ENCODE assay signal across 8 mouse cellular contexts in genomic region chr2:94157592-94158519, GRCm38 (mm10). TPM values are rescaled to one million over a fixed set of nuclear protein-coding genes. Genes with fewer than 3 reads are reported as not detected.
DNase-seq lines count a peak whose midpoint lies in the region; ATAC-seq and TF ChIP-seq lines count a peak whose summit lies in the region.

TSS of gene Hsd17b12 (minus strand) at chr2:94157964.

- peak within 1 kb of the TSS; percentile 86 for H3K9ac ChIP-seq in ES-Bruce4 (ENCODE audit: low read depth, poor library complexity, severe bottlenecking)
- peak within 1 kb of the TSS; percentile 90 for H3K9ac ChIP-seq in forebrain, embryonic 13.5 days
- H3K9ac ChIP-seq in liver, postnatal 0 days (replicated peaks): peak within 1 kb of the TSS; percentile 96
- H3K9ac ChIP-seq in neural tube, embryonic 14.5 days (replicated peaks; ENCODE audit: low read depth, low read length): peak within 1 kb of the TSS; percentile 80

- ATAC-seq in cerebellum, adult (ENCODE audit: insufficient number of reproducible peaks, low FRiP score, low TSS enrichment): peak; percentile 99
- ATAC-seq in forebrain, embryonic 13.5 days: peak; percentile 100
- ATAC-seq in liver, postnatal 0 days: peak; percentile 98
- ATAC-seq in neural tube, embryonic 14.5 days (ENCODE audit: low read depth): peak; percentile 100

- no peaks in the 10 kb centered on the region for H3K9me3 ChIP-seq in ES-Bruce4 (replicated peaks; ENCODE audit: control insufficient read depth, insufficient read depth, low read length, poor library complexity, severe bottlenecking)
- no peaks in the 10 kb centered on the region for H3K9me3 ChIP-seq in forebrain, embryonic 13.5 days (replicated peaks)
- H3K9me3 ChIP-seq in liver, postnatal 0 days (ENCODE audit: low read length): no peaks in the 10 kb centered on the region
- no peaks in the 10 kb centered on the region for H3K9me3 ChIP-seq in neural tube, embryonic 14.5 days (ENCODE audit: control insufficient read depth, low read length)

- no peaks in the 10 kb centered on the region for H3K27me3 ChIP-seq in ES-Bruce4 (ENCODE audit: control insufficient read depth, insufficient read depth, low read length, poor library complexity, severe bottlenecking)
- no peaks in the 10 kb centered on the region for H3K27me3 ChIP-seq in forebrain, embryonic 13.5 days
- no peaks in the 10 kb centered on the region for H3K27me3 ChIP-seq in liver, postnatal 0 days (ENCODE audit: insufficient read depth, low read length)
- no peaks in the 10 kb centered on the region for H3K27me3 ChIP-seq in neural tube, embryonic 14.5 days (ENCODE audit: control insufficient read depth, insufficient read depth, low read length)

- DNase-seq in heart, postnatal 10 days: peak; percentile 99 to 100
- DNase-seq in large intestine, adult 2 months (ENCODE audit: low read depth, low spot score): peak; percentile 99
- peak; percentile 98 for DNase-seq in liver, postnatal 0 days
- DNase-seq in testis, postnatal 10 days (ENCODE audit: low spot score): peak; percentile 99

- TF ChIP-seq POLR2A in ES-Bruce4 (IDR thresholded peaks at IDR 0.05; ENCODE audit: insufficient read depth, low read length): peak; percentile 71

- peak within 1 kb of the TSS; percentile 52 for H3K27ac ChIP-seq in ES-Bruce4 (ENCODE audit: insufficient read depth, low read length)
- peak within 1 kb of the TSS; percentile 91 for H3K27ac ChIP-seq in forebrain, embryonic 13.5 days
- H3K27ac ChIP-seq in liver, postnatal 0 days (ENCODE audit: low read depth): peak within 1 kb of the TSS; percentile 91
- H3K27ac ChIP-seq in neural tube, embryonic 14.5 days (ENCODE audit: low read depth, low read length): peak within 1 kb of the TSS; percentile 87

- no peaks in the 10 kb centered on the region for H3K36me3 ChIP-seq in ES-Bruce4 (ENCODE audit: control insufficient read depth, insufficient read depth, low read length, poor library complexity, severe bottlenecking)
- H3K36me3 ChIP-seq in forebrain, embryonic 13.5 days (ENCODE audit: poor library complexity, severe bottlenecking): no peaks in the 10 kb centered on the region
- H3K36me3 ChIP-seq in liver, postnatal 0 days (replicated peaks; ENCODE audit: insufficient read depth, low read length): no peaks in the 10 kb centered on the region
- no peaks in the 10 kb centered on the region for H3K36me3 ChIP-seq in neural tube, embryonic 14.5 days (ENCODE audit: control insufficient read depth, insufficient read depth, low read length)

- peaks cover 1% of the 10 kb centered on the region for H3K4me1 ChIP-seq in ES-Bruce4 (ENCODE audit: control insufficient read depth, insufficient read depth, low read length)
- peaks cover 28% of the 10 kb centered on the region for H3K4me1 ChIP-seq in forebrain, embryonic 13.5 days
- peaks cover 14% of the 10 kb centered on the region for H3K4me1 ChIP-seq in liver, postnatal 0 days (ENCODE audit: insufficient read depth)
- H3K4me1 ChIP-seq in neural tube, embryonic 14.5 days (ENCODE audit: control insufficient read depth, insufficient read depth, low read length): peaks cover 23% of the 10 kb centered on the region

- peak within 1 kb of the TSS; percentile 97 for H3K4me3 ChIP-seq in ES-Bruce4 (ENCODE audit: low read depth, low read length)
- peak within 1 kb of the TSS; percentile 92 for H3K4me3 ChIP-seq in forebrain, embryonic 13.5 days
- H3K4me3 ChIP-seq in liver, postnatal 0 days (ENCODE audit: low read depth, low read length): peak within 1 kb of the TSS; percentile 95
- peak within 1 kb of the TSS; percentile 71 for H3K4me3 ChIP-seq in neural tube, embryonic 14.5 days (ENCODE audit: low read depth, low read length)

- intact Hi-C loops in heart, postnatal 10 days (cut with DNase I): loop anchor here (2.0 kb wide), 1 partner anchor 21 kb away; no protein-coding TSS in a partner anchor

- no peak for TF ChIP-seq CTCF in ES-Bruce4 (IDR thresholded peaks at IDR 0.05; ENCODE audit: low read depth, low read length)
- no peak for TF ChIP-seq CTCF in liver, postnatal 0 days (IDR thresholded peaks at IDR 0.05; ENCODE audit: low read depth)

- 0 out of 2 replicates have a peak, but pooled peaks have one; percentile 29 for TF ChIP-seq EP300 in ES-Bruce4 (IDR thresholded peaks at IDR 0.05; ENCODE audit: insufficient read depth, low read depth, low read length)
- TF ChIP-seq EP300 in liver, postnatal 0 days (IDR thresholded peaks at IDR 0.05; ENCODE audit: low read depth): no peak; the same call in 1 of the 2 replicates

- H3K4me2 ChIP-seq in forebrain, embryonic 13.5 days: peak within 1 kb of the TSS; percentile 64
- H3K4me2 ChIP-seq in liver, postnatal 0 days (ENCODE audit: low read depth, low read length): peak within 1 kb of the TSS; percentile 93
- peak within 1 kb of the TSS; percentile 82 for H3K4me2 ChIP-seq in neural tube, embryonic 14.5 days (ENCODE audit: low read depth, low read length)

- WGBS in forebrain, embryonic 13.5 days: under 1% methylated on average over 69 of the region's 69 CpGs
- WGBS in large intestine, adult 2 months: under 1% methylated on average over 69 of the region's 69 CpGs
- under 1% methylated on average over 69 of the region's 69 CpGs for WGBS in liver, postnatal 0 days (ENCODE audit: insufficient replicate concordance)
- under 1% methylated on average over 68 of the region's 69 CpGs for WGBS in neural tube, embryonic 14.5 days

RNA-seq across cellular contexts. Expression of gene Hsd17b12, which starts in this region (rescaled TPM):
- 95.3 and 101 TPM in 2 replicates for polyA plus RNA-seq in ES-Bruce4 (2011; ENCODE audit: insufficient read depth, insufficient read length, low read depth, missing spikeins)
- 119 and 126 TPM in 2 replicates for polyA plus RNA-seq in forebrain, embryonic 13.5 days (2015; fragmentation: Nextera tagmentation; extraction: Ambion mirVana)
- total RNA-seq in heart, postnatal 10 days (2021): 10 to 100 TPM; 28.8 to 34.8 TPM
- polyA plus RNA-seq in large intestine, adult 2 months (2012; rRNA removed): 39.0 and 43.9 TPM in 2 replicates
- polyA plus RNA-seq in liver, postnatal 0 days (2015; fragmentation: Nextera tagmentation; extraction: Ambion mirVana): 61.8 and 70.1 TPM in 2 replicates
- polyA plus RNA-seq in neural tube, embryonic 14.5 days (2014; fragmentation: Nextera tagmentation; extraction: Ambion mirVana): 135 and 138 TPM in 2 replicates

Comparison
In these comparisons a context has a peak if more than half of its experiments do, and no peak if none do; other contexts are left out.
1. Peak in every context shown above with its lines: DNase-seq, ATAC-seq, H3K4me3 ChIP-seq and H3K27ac ChIP-seq.